Mouse (Mus musculus) layer of hippocampus, postnatal 14 days (tissue): ENCODE results near the gene A430033K04Rik. TPM values are rescaled to one million over a fixed set of nuclear protein-coding genes. Genes with fewer than 3 reads are reported as not detected.

Experiments used
- DNase-seq, 2 experiments: peaks; one replicate each; pipeline ENCODE4 v3.0.0; 2021 to 2022; ENCODE audit warnings: low spot score in 2 of 2, mixed read lengths in 1 of 2
- microRNA-seq, 2 experiments: library from miRNA; unstranded; fragments of <30 nt; microRNA quantifications; one replicate each; pipeline ENCODE4 v1.2.0; 2021
- total RNA-seq, 2 experiments: library from RNA; stranded (reverse); gene quantifications; 2 replicates each; pipeline ENCODE4 v1.2.3; 2021

The A430033K04Rik gene
- total RNA-seq, 2 experiments from 2014 or later: 12.1 to 13.5 TPM

DNA sequence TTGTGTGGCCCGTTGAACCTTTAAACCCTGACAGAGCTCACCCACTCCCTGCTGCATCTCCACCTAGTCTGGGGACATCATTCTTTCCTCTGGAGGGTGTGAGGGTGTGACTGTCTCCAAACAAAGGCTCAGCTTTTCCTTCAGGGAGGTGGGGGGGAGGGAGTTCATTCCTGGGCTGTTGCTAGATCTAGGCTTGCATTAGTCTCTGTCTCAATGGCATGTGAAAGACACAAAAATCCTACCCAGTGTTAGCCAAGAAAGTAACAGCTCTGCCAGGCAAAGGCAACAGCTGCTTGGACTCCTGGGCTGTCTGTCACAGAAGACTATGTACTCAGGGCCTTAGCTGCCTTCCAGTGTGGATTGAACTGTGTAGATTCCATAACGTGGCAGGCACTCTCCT, 71.4 kb downstream of the A430033K04Rik start:
- DNase-seq: peak in 1 of 2 experiments; percentile 9

DNA sequence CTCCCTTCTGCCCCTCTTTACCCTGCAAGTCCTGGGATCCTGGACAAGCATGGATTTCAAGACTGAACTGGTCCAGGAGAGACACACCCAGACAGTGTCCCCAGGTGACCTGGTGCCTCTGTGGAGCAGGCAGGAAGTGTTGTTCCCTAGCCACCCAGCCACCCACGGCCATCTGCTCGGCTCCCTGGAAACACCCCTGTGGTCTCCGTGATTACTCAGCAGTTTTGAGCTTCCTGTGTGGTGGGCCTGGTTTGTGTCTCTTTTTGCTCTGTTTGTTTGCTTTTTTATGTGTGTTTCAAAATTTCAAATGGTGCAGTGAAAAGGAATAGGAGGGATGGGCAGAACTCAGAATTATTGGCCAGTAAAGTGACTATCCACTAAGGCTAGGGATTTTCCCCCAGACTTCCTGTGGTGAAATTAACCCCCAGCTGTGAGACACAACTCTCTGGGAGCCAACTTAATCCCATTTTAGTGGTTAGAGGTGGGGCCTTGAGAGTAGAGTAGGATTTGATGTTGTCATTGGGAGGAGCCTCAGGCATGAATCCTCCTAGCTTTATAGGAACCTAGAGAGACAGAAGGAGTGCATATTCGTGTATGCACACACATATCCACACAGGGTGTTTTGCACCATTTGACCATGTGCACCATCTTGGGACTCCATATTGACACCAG, 72.0 kb downstream of the A430033K04Rik start:
- DNase-seq: peak; percentile 13 to 42

GRCm38 (mm10) chr5:138697466-138697865, 74.8 kb downstream of the A430033K04Rik start:
- DNase-seq: no peak

Small RNA genes lying within 50 kb of the gene (microRNA-seq; reads per million reads assigned to microRNA genes)
- gene Gm24082: 0 reads per million in 2 experiments

Other genes starting within 250 kb of the A430033K04Rik start
- gene Zfp157, start 181.4 kb upstream of the A430033K04Rik start, total RNA-seq: 10 to 100 TPM; 22.7 to 25.8 TPM
- gene 1700123K08Rik, start 58.1 kb upstream of the A430033K04Rik start, total RNA-seq: not detected
- gene Zfp68, start 3.1 kb upstream of the A430033K04Rik start, total RNA-seq: 10 to 100 TPM; 27.0 to 29.5 TPM
- gene Fam20c, start 131.7 kb downstream of the A430033K04Rik start, total RNA-seq: 10 to 100 TPM; 38.7 to 40.4 TPM
- gene Gm5294, start 197.2 kb downstream of the A430033K04Rik start, total RNA-seq: not detected